Mouse (Mus musculus) MEL (cell line): ENCODE data around the gene Ccr4. TPM values are rescaled to one million over a fixed set of nuclear protein-coding genes. Genes with fewer than 3 reads are reported as not detected.

Experiments
- DNase-seq: peaks from one replicate; pipeline ENCODE4 v3.0.0; 2011; ENCODE audit warnings: low read depth, low spot score
- H3K27ac ChIP-seq: 2 replicates; pipeline ENCODE4 v1.5.1; 2012; ENCODE audit warnings: low read depth, mild to moderate bottlenecking, control low read depth, low read length, moderate library complexity; ENCODE audit not compliant: control insufficient read depth
- H3K27me3 ChIP-seq, 2 experiments: fragments of 150-350 bp in 1 of 2; sonication (generic) in 1 of 2; 2 replicates each; pipeline ENCODE4 v1.6.1; 2012; ENCODE audit warnings: low read length in 2 of 2, mild to moderate bottlenecking in 2 of 2, improper control_type of control experiment in 1 of 2, moderate library complexity in 1 of 2; ENCODE audit not compliant: insufficient read depth in 2 of 2, control insufficient read depth in 1 of 2
- H3K36me3 ChIP-seq, 2 experiments: 2 replicates each; pipeline ENCODE4 v1.6.1; 2012 to 2014; ENCODE audit warnings: low read length in 2 of 2, improper control_type of control experiment in 1 of 2, inconsistent platforms in 1 of 2, mild to moderate bottlenecking in 1 of 2; ENCODE audit not compliant: insufficient read depth in 2 of 2, control insufficient read depth in 1 of 2
- H3K4me1 ChIP-seq, 2 experiments: fragments of 150-350 bp in 1 of 2; sonication (generic) in 1 of 2; 2 replicates each; pipeline ENCODE4 v1.6.1; 2012; ENCODE audit warnings: low read length in 2 of 2, improper control_type of control experiment in 1 of 2, mild to moderate bottlenecking in 1 of 2; ENCODE audit not compliant: insufficient read depth in 2 of 2, control insufficient read depth in 1 of 2
- H3K4me3 ChIP-seq, 2 experiments: fragments of 150-350 bp in 1 of 2; sonication (generic) in 1 of 2; 2 replicates each; pipeline ENCODE4 v1.5.1; 2012; ENCODE audit warnings: low read depth in 2 of 2, low read length in 2 of 2, mild to moderate bottlenecking in 2 of 2, moderate library complexity in 2 of 2, control low read depth in 1 of 2, improper control_type of control experiment in 1 of 2; ENCODE audit not compliant: control insufficient read depth in 1 of 2, insufficient read depth in 1 of 2
- H3K79me2 ChIP-seq: 2 replicates; pipeline ENCODE4 v1.6.1; 2012; ENCODE audit warnings: mild to moderate bottlenecking, low read length, moderate library complexity; ENCODE audit not compliant: control insufficient read depth, poor library complexity, insufficient read depth
- H3K9ac ChIP-seq: 2 replicates; pipeline ENCODE4 v1.6.1; 2012; ENCODE audit warnings: low read depth, mild to moderate bottlenecking, control low read depth, low read length, moderate library complexity; ENCODE audit not compliant: control insufficient read depth, poor library complexity, severe bottlenecking
- H3K9me3 ChIP-seq: fragments of 150-350 bp; sonication (generic); replicated peaks from 2 replicates; pipeline ENCODE4 v1.6.1; 2012; ENCODE audit warnings: mild to moderate bottlenecking, low read length, improper control_type of control experiment, moderate library complexity; ENCODE audit not compliant: insufficient read depth
- CHD1 ChIP-seq: IDR thresholded peaks from 2 replicates; pipeline ENCODE4 v1.6.1; 2012; ENCODE audit warnings: low read depth, mild to moderate bottlenecking, inconsistent platforms, low read length, improper control_type of control experiment
- CHD2 ChIP-seq: IDR thresholded peaks from 2 replicates; pipeline ENCODE4 v1.6.1; 2011; ENCODE audit warnings: low read length, improper control_type of control experiment
- ELF1 ChIP-seq: IDR thresholded peaks from 2 replicates; pipeline ENCODE4 v1.6.1; 2014; ENCODE audit warnings: low read depth, mild to moderate bottlenecking, inconsistent platforms, low read length, improper control_type of control experiment, moderate library complexity
- EP300 ChIP-seq, 2 experiments: IDR thresholded peaks; 2 replicates each; pipeline ENCODE4 v1.6.1; 2011; ENCODE audit warnings: improper control_type of control experiment in 2 of 2, low read length in 2 of 2, low read depth in 1 of 2, mild to moderate bottlenecking in 1 of 2
- JUND ChIP-seq: IDR thresholded peaks from 2 replicates; pipeline ENCODE4 v1.6.1; 2011; ENCODE audit warnings: low read depth, mild to moderate bottlenecking, improper control_type of control experiment, low read length
- KAT2A ChIP-seq: conservative IDR thresholded peaks from 2 replicates; pipeline ENCODE4 v1.6.1; 2012; ENCODE audit warnings: low read depth, low read length, improper control_type of control experiment, inconsistent platforms
- MAFK ChIP-seq: IDR thresholded peaks from 2 replicates; pipeline ENCODE4 v1.6.1; 2011; ENCODE audit warnings: low read depth, mild to moderate bottlenecking, low read length, improper control_type of control experiment, borderline replicate concordance
- MAZ ChIP-seq: IDR thresholded peaks from 2 replicates; pipeline ENCODE4 v1.6.1; 2012; ENCODE audit warnings: low read depth, mild to moderate bottlenecking, inconsistent platforms, low read length, improper control_type of control experiment
- MXI1 ChIP-seq: IDR thresholded peaks from 2 replicates; pipeline ENCODE4 v1.6.1; 2011; ENCODE audit warnings: mild to moderate bottlenecking, low read depth, low read length, improper control_type of control experiment
- MYB ChIP-seq: IDR thresholded peaks from 2 replicates; pipeline ENCODE4 v1.6.1; 2011; ENCODE audit warnings: mild to moderate bottlenecking, low read depth, low read length, improper control_type of control experiment
- MYC ChIP-seq: IDR thresholded peaks from 2 replicates; pipeline ENCODE4 v1.6.1; 2011; ENCODE audit warnings: low read depth, mild to moderate bottlenecking, low read length, improper control_type of control experiment, moderate library complexity
- NRF1 ChIP-seq: IDR thresholded peaks from 2 replicates; pipeline ENCODE4 v1.6.1; 2014; ENCODE audit warnings: low read depth, mild to moderate bottlenecking, inconsistent platforms, low read length, improper control_type of control experiment, moderate library complexity; ENCODE audit not compliant: poor library complexity, insufficient read depth, severe bottlenecking
- POLR2AphosphoS5 ChIP-seq: IDR thresholded peaks from 2 replicates; pipeline ENCODE4 v1.6.1; 2012; ENCODE audit warnings: low read depth, borderline replicate concordance, mild to moderate bottlenecking, inconsistent platforms, low read length, moderate library complexity, mixed read lengths
- SMC3 ChIP-seq: IDR thresholded peaks from 2 replicates; pipeline ENCODE4 v1.6.1; 2011; ENCODE audit warnings: low read depth, low read length, improper control_type of control experiment
- TCF12 ChIP-seq: IDR thresholded peaks from 2 replicates; pipeline ENCODE4 v1.6.1; 2014; ENCODE audit warnings: low read depth, mild to moderate bottlenecking, inconsistent platforms, low read length, improper control_type of control experiment, moderate library complexity
- UBTF ChIP-seq: IDR thresholded peaks from 2 replicates; pipeline ENCODE4 v1.6.1; 2012; ENCODE audit warnings: low read depth, mild to moderate bottlenecking, inconsistent platforms, low read length, improper control_type of control experiment, moderate library complexity, borderline replicate concordance; ENCODE audit not compliant: insufficient read depth
- USF1 ChIP-seq: IDR thresholded peaks from 2 replicates; pipeline ENCODE4 v1.6.1; 2014; ENCODE audit warnings: low read depth, mild to moderate bottlenecking, inconsistent platforms, low read length, improper control_type of control experiment, moderate library complexity
- USF2 ChIP-seq, 2 experiments: IDR thresholded peaks; 2 replicates each; pipeline ENCODE4 v1.6.1; 2011 to 2012; ENCODE audit warnings: improper control_type of control experiment in 2 of 2, low read length in 2 of 2, borderline replicate concordance in 1 of 2, inconsistent platforms in 1 of 2, low read depth in 1 of 2, mild to moderate bottlenecking in 1 of 2; ENCODE audit not compliant: insufficient read depth in 1 of 2
- ZC3H11A ChIP-seq: IDR thresholded peaks from 2 replicates; pipeline ENCODE4 v1.6.1; 2012; ENCODE audit warnings: low read depth, mild to moderate bottlenecking, inconsistent platforms, low read length, improper control_type of control experiment
- ZNF384 ChIP-seq: IDR thresholded peaks from 2 replicates; pipeline ENCODE4 v1.6.1; 2012; ENCODE audit warnings: low read depth, mild to moderate bottlenecking, inconsistent platforms, low read length, improper control_type of control experiment
- polyA plus RNA-seq, 2 experiments: library from polyadenylated mRNA; stranded (reverse) in 1 of 2; unstranded in 1 of 2; fragments of >175 nt in 1 of 2; fragments of >200 nt in 1 of 2; gene quantifications; 2 replicates each; pipeline versions ENCODE4 v1.2.1 to v1.2.4; 2012; ENCODE audit warnings: low replicate concordance in 2 of 2, low read depth in 1 of 2; ENCODE audit not compliant: insufficient read length in 2 of 2, insufficient read depth in 1 of 2, missing spikeins in 1 of 2
- total RNA-seq: library from RNA; depleted of rRNA; stranded (reverse); fragments of 300-350 nt; gene quantifications from 2 replicates; pipeline ENCODE4 v1.2.3, GENCODE M21; 2012

Gene Ccr4
- total and polyA plus RNA-seq, 3 experiments = 0.15 TPM; not detected in 2

- H3K79me2 ChIP-seq = no peaks in the 10 kb centered on the region
- H3K36me3 ChIP-seq = no peaks in the 10 kb centered on the region
- no peak for DNase-seq
- H3K4me3 ChIP-seq = no peak overlapping the region
- no peak for TF ChIP-seq USF1
- TF ChIP-seq USF2 (IDR thresholded peaks at IDR 0.05; ENCODE audit: borderline replicate concordance in 1 of 2, insufficient read depth in 1 of 2, low read depth in 1 of 2, low read length in 2 of 2) = no peak
- TF ChIP-seq MYB = no peak
- no peak for TF ChIP-seq TCF12
- TF ChIP-seq KAT2A = no peak
- no peak for TF ChIP-seq MYC
- TF ChIP-seq POLR2AphosphoS5 = no peak
- H3K9ac ChIP-seq = no peak overlapping the region
- H3K4me1 ChIP-seq = no peaks in the 10 kb centered on the region
- H3K27ac ChIP-seq = no peak overlapping the region
- peaks cover 0 to 2% of the 10 kb centered on the region in 2 experiments; a peak in 2 of 4 replicates for H3K27me3 ChIP-seq
- no peaks in the 10 kb centered on the region for H3K9me3 ChIP-seq
Observed at GRCm38 (mm10) chr9:114548496-114548895, 43.8 kb upstream of the Ccr4 start.

GRCm38 (mm10) chr9:114547643-114548077 is 42.9 kb upstream of the Ccr4 start:
- no peak overlapping the region for H3K9ac ChIP-seq
- no peak for DNase-seq
- no peaks in the 10 kb centered on the region for H3K36me3 ChIP-seq
- no peaks in the 10 kb centered on the region for H3K4me1 ChIP-seq
- no peaks in the 10 kb centered on the region for H3K9me3 ChIP-seq
- TF ChIP-seq MAZ (no peak), ZC3H11A (no peak)
- H3K27me3 ChIP-seq = no peaks in the 10 kb centered on the region
- H3K27ac ChIP-seq = no peak overlapping the region
- H3K79me2 ChIP-seq = no peaks in the 10 kb centered on the region
- H3K4me3 ChIP-seq = no peak overlapping the region

GRCm38 (mm10) chr9:114546765-114547164 is 42.0 kb upstream of the Ccr4 start:
- no peak overlapping the region for H3K4me3 ChIP-seq
- H3K79me2 ChIP-seq = no peaks in the 10 kb centered on the region
- H3K36me3 ChIP-seq = no peaks in the 10 kb centered on the region
- no peak for DNase-seq
- no peaks in the 10 kb centered on the region for H3K27me3 ChIP-seq
- H3K27ac ChIP-seq = no peak overlapping the region
- no peaks in the 10 kb centered on the region for H3K9me3 ChIP-seq
- H3K9ac ChIP-seq = no peak overlapping the region
- no peaks in the 10 kb centered on the region for H3K4me1 ChIP-seq
- no peak for TF ChIP-seq JUND
- TF ChIP-seq ZNF384 = no peak
- no peak for TF ChIP-seq EP300 (IDR thresholded peaks at IDR 0.05; ENCODE audit: low read depth in 1 of 2, low read length in 2 of 2)
- no peak for TF ChIP-seq MAFK
- no peak for TF ChIP-seq MXI1
- TF ChIP-seq MAZ = no peak
- no peak for TF ChIP-seq ELF1
- TF ChIP-seq NRF1 = no peak
- TF ChIP-seq MYB = no peak
- no peak for TF ChIP-seq KAT2A
- no peak for TF ChIP-seq CHD2
- no peak for TF ChIP-seq SMC3
- no peak for TF ChIP-seq UBTF
- no peak for TF ChIP-seq CHD1
